Mouse (Mus musculus) E14TG2a.4 (cell line): Measurements from ENCODE around the gene Mrps16.

Experiments
- CTCF ChIP-seq: conservative IDR thresholded peaks from 2 replicates; pipeline ENCODE4 v1.5.1; 2014; ENCODE audit warnings: low read length
- NANOG ChIP-seq: IDR thresholded peaks from 2 replicates; pipeline ENCODE4 v1.6.1; 2014; ENCODE audit warnings: borderline replicate concordance, low read length, mixed read lengths

GRCm38 (mm10) chr14:20442252-20442651 is 48.8 kb upstream of the Mrps16 start:
- no peak for TF ChIP-seq CTCF
- no peak for TF ChIP-seq NANOG
